In the genomic region with DNA sequence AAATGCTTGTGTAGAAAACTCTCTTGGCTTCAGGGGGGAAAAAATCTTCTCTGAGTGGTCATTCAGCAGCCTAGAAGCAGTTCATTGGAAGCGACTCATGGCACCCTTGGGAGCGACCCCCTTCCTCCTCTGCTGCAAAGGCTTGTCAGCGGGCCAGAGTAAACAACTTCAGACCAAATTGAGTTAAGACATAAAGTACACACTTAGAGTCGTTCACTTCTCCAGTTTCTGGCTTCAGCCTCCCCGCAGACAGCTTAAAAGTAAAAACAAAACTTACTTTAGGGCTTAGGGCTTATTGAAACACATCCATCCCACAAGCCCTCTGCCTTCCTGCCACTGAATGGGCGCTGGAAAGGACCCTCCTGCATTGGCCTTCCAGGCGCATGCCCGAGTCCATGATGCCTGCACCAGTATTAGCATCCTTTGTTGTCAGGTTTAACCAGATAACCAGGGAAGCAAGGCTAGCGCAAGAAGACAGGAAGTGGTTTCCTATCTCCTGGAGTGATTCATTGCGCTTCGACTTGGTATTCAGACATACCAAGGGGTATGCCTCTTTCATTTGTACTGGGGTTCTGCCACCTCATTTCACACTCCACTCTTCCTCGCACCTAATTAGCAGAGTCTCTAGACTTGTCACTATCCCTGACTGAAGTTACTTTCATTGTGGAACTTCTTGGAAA, we compare ENCODE assay signal across 9 mouse cellular contexts.
DNase-seq lines count a peak whose midpoint lies in the region; ATAC-seq lines count a peak whose summit lies in the region.
"Had no signal": no experiment of that assay in that cellular context is flagged by ENCODE, and none has a peak within 500 bp of the region (broad histone marks: within the 10 kb centered on the region; RNA-seq: fewer than 3 reads in every experiment).

No protein-coding gene starts in this region.

- DNase-seq in kidney, postnatal 10 days, result peak; percentile 78
- no peak for DNase-seq in kidney, adult 9 months
- DNase-seq in gastrocnemius, adult 18-20 months (ENCODE audit: low spot score), result peak; percentile 34
- peak; percentile 66 for DNase-seq in kidney, postnatal 14 days
- peak; percentile 36 for DNase-seq in skeletal muscle tissue, adult 2 months (ENCODE audit: low read depth, low spot score)
- DNase-seq in adrenal gland, postnatal 4 days (ENCODE audit: low spot score in 2 of 2), result no peak
- DNase-seq in B cell, adult 2 months, result no peak
- DNase-seq: cerebellum, adult 8-10 months had no signal

- ATAC-seq in erythroblast, adult 5-6 weeks (replicated peaks; ENCODE audit: low FRiP score, poor library complexity, severe bottlenecking), result no peak

Comparison
In these comparisons a context has a peak if more than half of its experiments do, and no peak if none do; other contexts are left out.
1. DNase-seq: peak in kidney, postnatal 10 days (single experiment), gastrocnemius, adult 18-20 months (single experiment), kidney, postnatal 14 days (single experiment) and skeletal muscle tissue, adult 2 months (single experiment); none in kidney, adult 9 months (single experiment), adrenal gland, postnatal 4 days (0 of 2) and B cell, adult 2 months (0 of 2).